Mouse (Mus musculus) heart, adult 9 months (tissue): ENCODE measurements around the gene Oser1.
A peak's percentile ranks its signal among the peaks of the same experiment; 100 is the strongest.
"Not testable (repeated sequence)": the region's sequence is repeated elsewhere in the genome, so short reads cannot be mapped to it uniquely, and the experiment has no call there.

ENCODE experiments used
- DNase-seq, 2 experiments: peaks; one replicate each; pipeline ENCODE4 v3.0.0; 2022; ENCODE audit warnings: low spot score in 2 of 2

Oser1 gene

GRCm38 (mm10) chr2:163424597-163424996 lies at the start of gene Oser1:
Oser1 (minus strand) TSS chr2:163424697.
- DNase-seq = no peak

GRCm38 (mm10) chr2:163472466-163472851 lies 48.0 kb upstream of the Oser1 start, which contains the start of gene Fitm2:
Fitm2 (minus strand) TSS chr2:163472629.
- DNase-seq = peak; percentile 91 to 92

GRCm38 (mm10) chr2:163471710-163472465 lies 47.4 kb upstream of the Oser1 start:
- peak; percentile 25 to 54 for DNase-seq

- DNase-seq = peak; percentile 63 to 76
Measured at GRCm38 (mm10) chr2:163471136-163471535, 46.6 kb upstream of the Oser1 start.

GRCm38 (mm10) chr2:163469711-163470110 lies 45.2 kb upstream of the Oser1 start:
- DNase-seq = no peak

- no peak for DNase-seq
Measured at GRCm38 (mm10) chr2:163468866-163469265, 44.4 kb upstream of the Oser1 start.

- DNase-seq = no peak
Measured at GRCm38 (mm10) chr2:163467585-163467984, 43.1 kb upstream of the Oser1 start.

GRCm38 (mm10) chr2:163466771-163467170 lies 42.3 kb upstream of the Oser1 start:
- DNase-seq = no peak

- DNase-seq = peak; percentile 32 to 40
Measured at GRCm38 (mm10) chr2:163464562-163464961, 40.1 kb upstream of the Oser1 start.

- DNase-seq = no peak
Measured at GRCm38 (mm10) chr2:163463998-163464397, 39.5 kb upstream of the Oser1 start.

GRCm38 (mm10) chr2:163463251-163463769 lies 38.8 kb upstream of the Oser1 start:
- no peak for DNase-seq

GRCm38 (mm10) chr2:163462801-163463200 lies 38.3 kb upstream of the Oser1 start:
- DNase-seq = no peak

- no peak for DNase-seq
Measured at GRCm38 (mm10) chr2:163462386-163462785, 37.9 kb upstream of the Oser1 start.

GRCm38 (mm10) chr2:163461307-163461706 lies 36.8 kb upstream of the Oser1 start:
- not testable (repeated sequence) for DNase-seq

- no peak for DNase-seq
Measured at GRCm38 (mm10) chr2:163460622-163461021, 36.1 kb upstream of the Oser1 start.

GRCm38 (mm10) chr2:163459380-163459779 lies 34.9 kb upstream of the Oser1 start:
- DNase-seq = no peak

GRCm38 (mm10) chr2:163458539-163459265 lies 34.2 kb upstream of the Oser1 start:
- DNase-seq = peak in 1 of 2 experiments; percentile 20

- DNase-seq = no peak
Measured at GRCm38 (mm10) chr2:163453378-163453777, 28.9 kb upstream of the Oser1 start.

GRCm38 (mm10) chr2:163452738-163453137 lies 28.2 kb upstream of the Oser1 start:
- DNase-seq = no peak

GRCm38 (mm10) chr2:163450668-163451295 lies 26.3 kb upstream of the Oser1 start:
- no peak for DNase-seq

- no peak for DNase-seq
Measured at GRCm38 (mm10) chr2:163449276-163449675, 24.8 kb upstream of the Oser1 start.

- no peak for DNase-seq
Measured at GRCm38 (mm10) chr2:163447375-163447774, 22.9 kb upstream of the Oser1 start.
